Mouse (Mus musculus) monocyte, adult 5-6 weeks (primary cell): ENCODE data around the gene Mpped2. TPM values are rescaled to one million over a fixed set of nuclear protein-coding genes. Genes with fewer than 3 reads are reported as not detected.

Source experiments
- ATAC-seq: fragments of 153-309, 156-312 bp; replicated peaks from 2 replicates; pipeline ENCODE4 v1.8.0; 2017; ENCODE audit warnings: mild to moderate bottlenecking; ENCODE audit not compliant: low TSS enrichment, insufficient number of reproducible peaks, severe bottlenecking, poor library complexity, low FRiP score
- total RNA-seq: library from RNA; stranded (forward); fragments of 200-1000, 200-491, 200-594 nt; gene quantifications from 3 replicates; pipeline ENCODE4 v1.2.3, GENCODE M21; 2017

The Mpped2 gene
- total RNA-seq, 1 experiment from 2014 or later: not detected

- no peak for ATAC-seq
Observed at GRCm38 (mm10) chr2:106781181-106782179, 88.4 kb downstream of the Mpped2 start.

GRCm38 (mm10) chr2:106783311-106783710 lies 90.2 kb downstream of the Mpped2 start:
- no peak for ATAC-seq

DNA sequence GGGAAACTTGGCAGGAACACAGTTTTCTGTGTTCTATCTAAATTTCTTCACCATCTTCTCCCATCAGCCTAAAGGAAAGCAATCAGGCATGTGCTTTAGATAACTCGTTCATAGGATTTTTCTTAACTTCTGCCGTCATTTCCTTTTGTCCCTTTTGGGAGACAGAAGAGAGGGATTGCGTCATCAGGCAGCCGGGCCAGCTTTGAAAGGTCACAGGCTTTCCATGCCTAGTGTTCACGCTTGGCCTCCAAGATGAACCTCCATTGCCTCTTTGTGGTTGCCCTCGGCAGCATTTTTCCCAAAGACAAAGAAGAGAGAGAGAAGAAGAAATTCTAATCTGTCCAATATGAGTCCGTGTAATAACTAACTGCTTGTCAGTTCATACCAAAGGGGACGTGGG lies 95.0 kb downstream of the Mpped2 start:
- no peak for ATAC-seq

DNA sequence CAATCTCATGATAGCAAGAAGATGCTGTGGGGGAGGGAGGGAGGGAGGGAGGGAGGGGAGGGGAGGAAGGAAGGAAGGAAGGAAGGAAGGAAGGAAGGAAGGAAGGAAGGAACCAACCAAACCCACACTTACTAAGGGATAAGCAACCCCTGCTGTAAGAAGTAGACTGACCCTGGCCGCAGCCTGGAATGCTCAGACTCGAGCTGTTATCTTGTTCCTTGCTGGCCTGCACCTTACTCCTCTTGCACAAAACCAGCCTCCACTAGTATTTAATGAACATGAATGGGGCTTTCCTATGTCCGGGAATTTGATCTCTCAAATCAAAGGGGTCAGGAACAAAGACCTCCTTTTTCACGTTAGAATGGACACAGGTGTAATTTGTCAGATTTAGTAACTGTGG lies 95.5 kb downstream of the Mpped2 start:
- ATAC-seq: no peak

- no peak for ATAC-seq
Observed at GRCm38 (mm10) chr2:106789694-106790328, 96.7 kb downstream of the Mpped2 start.

GRCm38 (mm10) chr2:106790329-106790701 lies 97.2 kb downstream of the Mpped2 start:
- ATAC-seq: no peak

GRCm38 (mm10) chr2:106796246-106796645 lies 103.2 kb downstream of the Mpped2 start:
- ATAC-seq: no peak

DNA sequence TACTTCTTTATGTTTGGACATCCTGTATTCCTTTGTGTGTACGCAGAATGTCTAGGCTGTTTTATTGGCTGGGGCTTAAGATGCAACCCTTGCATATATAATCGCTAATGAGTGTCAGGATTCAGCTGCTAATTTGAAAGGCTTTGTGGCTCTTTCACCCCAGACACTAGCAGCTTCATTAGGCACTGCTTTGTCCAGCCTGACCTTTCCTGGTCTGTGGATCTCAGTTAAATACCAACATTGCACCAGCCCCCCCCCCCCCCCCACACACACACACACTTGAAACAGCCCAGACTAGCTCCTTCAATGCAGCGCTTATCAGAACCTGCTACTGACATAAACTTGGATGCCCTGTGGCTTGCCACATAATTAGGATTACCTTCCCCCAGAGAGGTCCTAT lies 104.8 kb downstream of the Mpped2 start:
- no peak for ATAC-seq

GRCm38 (mm10) chr2:106798824-106799223 lies 105.8 kb downstream of the Mpped2 start:
- no peak for ATAC-seq

GRCm38 (mm10) chr2:106815898-106816297 lies 122.8 kb downstream of the Mpped2 start:
- ATAC-seq: no peak

- no peak for ATAC-seq
Observed at GRCm38 (mm10) chr2:106821292-106821691, 128.2 kb downstream of the Mpped2 start.

- ATAC-seq: no peak
Observed at GRCm38 (mm10) chr2:106821883-106822282, 128.8 kb downstream of the Mpped2 start.

GRCm38 (mm10) chr2:106822540-106822939 lies 129.5 kb downstream of the Mpped2 start:
- ATAC-seq: no peak

DNA sequence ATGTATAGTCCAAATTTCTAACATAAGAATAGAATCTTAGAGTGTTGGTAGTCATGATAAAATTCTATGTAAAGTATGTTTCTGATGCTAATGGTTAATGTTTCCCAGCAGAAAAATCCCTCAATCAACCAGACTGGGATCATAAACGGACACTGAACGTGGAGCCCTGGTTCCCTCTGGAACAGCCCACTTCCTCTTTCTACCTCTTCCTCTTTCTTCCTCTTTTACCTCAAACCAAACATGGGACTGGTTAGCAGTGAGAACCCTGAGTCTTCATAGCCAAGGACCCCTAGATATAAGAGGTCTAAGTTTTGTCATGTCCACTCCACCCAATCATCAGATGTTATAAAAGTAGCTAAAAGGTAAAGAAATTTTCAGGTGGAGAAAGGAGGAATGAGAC lies 132.4 kb downstream of the Mpped2 start:
- no peak for ATAC-seq

GRCm38 (mm10) chr2:106826023-106826422 lies 133.0 kb downstream of the Mpped2 start:
- ATAC-seq: no peak

GRCm38 (mm10) chr2:106826806-106827205 lies 133.7 kb downstream of the Mpped2 start:
- no peak for ATAC-seq

DNA sequence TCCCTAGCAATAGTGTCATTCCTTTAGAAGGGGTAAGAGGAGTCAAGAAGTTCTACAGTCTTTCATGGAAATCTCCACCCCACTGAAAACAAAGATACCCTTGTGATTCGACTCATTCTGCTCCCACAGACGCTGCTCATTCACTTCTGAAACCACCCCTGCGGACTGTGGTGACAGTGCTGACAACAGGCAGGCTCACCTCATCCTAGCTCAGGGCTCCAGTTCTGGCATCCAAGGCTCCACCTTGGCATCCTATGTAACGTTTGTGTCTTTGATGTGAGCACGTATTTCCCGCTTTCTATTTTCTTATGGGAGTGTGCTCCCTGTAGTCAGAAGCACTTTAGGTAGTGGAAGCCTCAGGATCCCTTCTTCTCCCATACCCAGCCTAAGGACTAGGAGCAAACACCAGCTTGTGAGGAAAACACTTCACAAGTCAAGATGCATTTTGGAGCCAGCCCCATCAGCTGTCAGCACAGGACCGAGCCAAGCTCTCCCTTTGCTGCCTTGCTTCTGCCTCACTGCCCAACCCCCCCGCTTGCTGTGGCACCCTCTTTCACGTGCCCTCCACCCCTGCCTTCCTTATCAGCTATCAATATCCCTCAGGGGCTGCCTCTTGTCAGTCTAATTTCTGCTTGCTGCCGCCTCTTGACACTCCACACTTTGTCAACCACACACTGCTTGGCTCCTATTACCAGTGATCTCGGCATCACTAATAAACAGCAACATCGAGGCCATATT lies 135.7 kb downstream of the Mpped2 start:
- ATAC-seq: no peak

- no peak for ATAC-seq
Observed at GRCm38 (mm10) chr2:106829420-106829819, 136.4 kb downstream of the Mpped2 start.

GRCm38 (mm10) chr2:106832577-106832976 lies 139.5 kb downstream of the Mpped2 start:
- ATAC-seq: no peak
